Mouse (Mus musculus) myocyte (in vitro differentiated cells): Measurements from ENCODE around the gene Spin1. TPM values are rescaled to one million over a fixed set of nuclear protein-coding genes. Genes with fewer than 3 reads are reported as not detected.

Experiments used
- H3K27me3 ChIP-seq: one replicate; pipeline ENCODE4 v1.6.1; 2011; ENCODE audit not compliant: control insufficient read depth, insufficient read depth, insufficient read length
- H3K36me3 ChIP-seq: one replicate; pipeline ENCODE4 v1.6.1; 2011; ENCODE audit not compliant: control insufficient read depth, insufficient read depth
- H3K4me2 ChIP-seq: one replicate; pipeline ENCODE4 v1.6.1; 2011; ENCODE audit warnings: low read depth, control low read depth
- H3K4me3 ChIP-seq: one replicate; pipeline ENCODE4 v1.5.1; 2011; ENCODE audit warnings: mild to moderate bottlenecking, control low read depth, moderate library complexity
- H3K79me2 ChIP-seq: one replicate; pipeline ENCODE4 v1.6.1; 2011; ENCODE audit not compliant: control insufficient read depth, insufficient read depth
- H3ac ChIP-seq: one replicate; pipeline ENCODE4 v1.6.1; 2011; ENCODE audit not compliant: control insufficient read depth, insufficient read length
- CEBPB ChIP-seq: IDR thresholded peaks from 2 replicates; pipeline ENCODE4 v1.6.1; 2011; ENCODE audit warnings: mild to moderate bottlenecking, moderate library complexity; ENCODE audit not compliant: poor library complexity, insufficient read depth, severe bottlenecking
- E2F4 ChIP-seq: IDR thresholded peaks from one replicate; pipeline ENCODE4 v1.6.1; 2011; ENCODE audit warnings: mild to moderate bottlenecking, control low read depth, moderate library complexity; ENCODE audit not compliant: insufficient read depth
- MAX ChIP-seq: IDR thresholded peaks from one replicate; pipeline ENCODE4 v1.6.1; 2011; ENCODE audit warnings: low read depth, mild to moderate bottlenecking, control low read depth
- MYOD1 ChIP-seq, 3 experiments: IDR thresholded peaks; one replicate each; pipeline ENCODE4 v1.6.1; 2011; ENCODE audit warnings: control low read depth in 2 of 3, low read depth in 2 of 3, mild to moderate bottlenecking in 2 of 3, moderate library complexity in 1 of 3; ENCODE audit not compliant: insufficient read length in 2 of 3, control insufficient read depth in 1 of 3
- MYOG ChIP-seq, 3 experiments: IDR thresholded peaks; one replicate each; pipeline ENCODE4 v1.6.1; 2011; ENCODE audit warnings: control low read depth in 2 of 3, low read depth in 2 of 3, mild to moderate bottlenecking in 2 of 3; ENCODE audit not compliant: insufficient read length in 2 of 3, control insufficient read depth in 1 of 3, insufficient read depth in 1 of 3
- POLR2A ChIP-seq: IDR thresholded peaks from one replicate; pipeline ENCODE4 v1.6.1; 2011; ENCODE audit warnings: low read depth, mild to moderate bottlenecking, control low read depth, moderate library complexity; ENCODE audit not compliant: insufficient read length
- POLR2AphosphoS2 ChIP-seq: IDR thresholded peaks from one replicate; pipeline ENCODE4 v1.6.1; 2011; ENCODE audit warnings: low read depth, control low read depth; ENCODE audit not compliant: insufficient read length
- REST ChIP-seq: IDR thresholded peaks from one replicate; pipeline ENCODE4 v1.6.1; 2011; ENCODE audit warnings: mild to moderate bottlenecking, control low read depth, moderate library complexity; ENCODE audit not compliant: insufficient read depth, insufficient read length
- SRF ChIP-seq: IDR thresholded peaks from one replicate; pipeline ENCODE4 v1.6.1; 2011; ENCODE audit warnings: low read depth; ENCODE audit not compliant: control insufficient read depth, insufficient read length
- TCF12 ChIP-seq: IDR thresholded peaks from one replicate; pipeline ENCODE4 v1.6.1; 2011; ENCODE audit warnings: mild to moderate bottlenecking, control low read depth; ENCODE audit not compliant: poor library complexity, insufficient read depth, severe bottlenecking
- TCF3 ChIP-seq: IDR thresholded peaks from one replicate; pipeline ENCODE4 v1.6.1; 2011; ENCODE audit warnings: low read depth, control low read depth; ENCODE audit not compliant: insufficient read length
- USF1 ChIP-seq: IDR thresholded peaks from one replicate; pipeline ENCODE4 v1.6.1; 2011; ENCODE audit warnings: low read depth, mild to moderate bottlenecking, control low read depth, moderate library complexity
- polyA plus RNA-seq: library from polyadenylated mRNA; unstranded; fragments of >200 nt; fragmentation: generic; extraction: Trizol; gene quantifications from one replicate; pipeline ENCODE4 v1.2.1, GENCODE M21; 2012; ENCODE audit warnings: missing spikeins

The Spin1 gene
- polyA plus RNA-seq, 1 experiment: 18.3 TPM

DNA sequence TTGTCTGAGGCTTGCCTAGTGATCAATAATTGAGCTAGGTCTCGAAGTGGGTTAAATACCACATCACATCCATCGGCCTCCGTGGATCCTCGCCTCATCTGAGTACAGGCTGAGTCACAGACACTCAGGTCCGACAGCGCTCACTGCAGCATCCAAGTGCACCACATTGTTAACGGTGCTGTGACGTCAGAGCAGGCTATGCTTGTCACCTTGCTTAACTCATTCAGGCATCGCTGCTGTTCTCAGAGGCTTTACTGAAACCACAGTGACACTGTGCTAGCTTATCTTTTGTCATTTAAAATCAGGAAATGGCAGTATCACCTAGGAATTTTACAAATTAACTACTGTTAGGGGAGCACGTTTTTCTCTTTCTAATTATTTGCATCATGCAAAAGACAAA, 30.5 kb downstream of the Spin1 start:
- TF ChIP-seq MAX: no peak
- no peak for TF ChIP-seq TCF12
- TF ChIP-seq MYOG (IDR thresholded peaks at IDR 0.05; ENCODE audit: control insufficient read depth in 1 of 3, insufficient read depth in 1 of 3, insufficient read length in 2 of 3, low read depth in 2 of 3): no peak
- no peak for TF ChIP-seq MYOD1 (IDR thresholded peaks at IDR 0.05; ENCODE audit: control insufficient read depth in 1 of 3, insufficient read length in 2 of 3, low read depth in 2 of 3)
- TF ChIP-seq CEBPB: no peak
- Histone ChIP-seq H3ac (no peak overlapping the region), H3K36me3 (peaks cover 10% of the 10 kb centered on the region), H3K4me2 (no peak overlapping the region), H3K4me3 (no peak overlapping the region), H3K79me2 (peaks cover 28% of the 10 kb centered on the region), H3K27me3 (no peaks in the 10 kb centered on the region)

DNA sequence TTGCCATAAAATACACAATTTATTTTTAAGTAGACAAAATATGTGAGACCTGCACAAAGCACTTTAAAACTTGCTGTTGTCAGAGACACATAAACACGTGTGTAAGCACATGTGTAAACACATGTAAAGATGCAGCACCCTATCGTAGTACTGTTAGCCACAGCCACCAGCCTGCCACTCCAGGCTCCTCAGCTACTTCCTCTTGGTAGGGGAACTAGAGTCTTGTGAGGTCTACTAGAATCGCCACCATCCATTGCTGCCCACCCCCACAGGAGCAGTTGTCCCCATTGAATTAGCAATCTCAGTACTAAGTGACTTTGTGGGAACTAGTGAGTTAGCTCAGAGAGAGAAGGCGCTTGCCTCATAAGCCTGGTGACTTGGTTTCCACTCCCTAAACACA, 35.6 kb downstream of the Spin1 start:
- H3K36me3 ChIP-seq: peaks cover 20% of the 10 kb centered on the region
- H3K4me3 ChIP-seq: no peak overlapping the region
- no peak overlapping the region for H3K4me2 ChIP-seq
- H3K27me3 ChIP-seq: no peaks in the 10 kb centered on the region
- H3ac ChIP-seq: no peak overlapping the region
- peaks cover 6% of the 10 kb centered on the region for H3K79me2 ChIP-seq
- TF ChIP-seq MYOG (IDR thresholded peaks at IDR 0.05; ENCODE audit: control insufficient read depth in 1 of 3, insufficient read depth in 1 of 3, insufficient read length in 2 of 3, low read depth in 2 of 3) (no peak), MAX (no peak), POLR2AphosphoS2 (no peak), CEBPB (no peak), TCF3 (no peak), E2F4 (no peak), USF1 (no peak), SRF (no peak), REST (no peak), POLR2A (no peak), MYOD1 (IDR thresholded peaks at IDR 0.05; ENCODE audit: control insufficient read depth in 1 of 3, insufficient read length in 2 of 3, low read depth in 2 of 3) (no peak), TCF12 (no peak)

DNA sequence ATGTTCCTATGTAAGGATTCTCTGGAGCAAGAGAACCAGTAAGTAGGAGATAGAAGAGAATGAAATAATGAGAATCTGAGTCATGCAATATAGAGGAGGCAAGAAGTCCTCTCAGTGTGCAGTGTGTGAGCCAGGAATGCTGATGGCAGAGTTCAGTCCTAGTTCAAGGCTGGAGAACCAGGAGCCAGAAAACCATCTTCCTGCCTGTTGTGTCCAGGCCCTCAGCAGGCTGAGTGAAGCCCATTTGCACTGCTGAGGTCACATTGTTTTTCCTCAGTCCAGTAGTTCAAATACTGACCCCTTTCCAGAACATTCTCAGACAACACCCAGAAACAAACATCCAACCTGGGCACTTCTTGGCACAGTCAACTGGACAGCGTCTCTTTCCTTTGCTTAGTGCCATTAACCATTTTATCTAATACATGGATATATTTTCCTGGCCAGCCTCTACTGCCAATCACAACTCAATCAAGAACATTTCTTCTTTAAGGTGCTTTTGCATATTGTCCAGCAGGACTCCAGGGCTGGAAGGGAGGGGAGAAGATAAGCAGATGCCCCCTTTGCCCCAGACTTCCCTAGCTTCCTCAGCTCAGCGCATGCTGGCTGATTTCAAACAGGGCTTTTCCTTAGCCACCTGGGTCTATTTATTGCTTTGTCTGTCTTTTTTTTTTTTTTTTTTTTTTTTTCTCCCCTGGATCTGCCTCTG, 36.5 kb downstream of the Spin1 start:
- H3ac ChIP-seq: no peak overlapping the region
- H3K4me2 ChIP-seq: no peak overlapping the region
- TF ChIP-seq E2F4 (no peak), TCF12 (no peak), SRF (no peak), TCF3 (no peak), CEBPB (no peak), MYOD1 (IDR thresholded peaks at IDR 0.05; ENCODE audit: control insufficient read depth in 1 of 3, insufficient read length in 2 of 3, low read depth in 2 of 3) (no peak), USF1 (no peak), REST (no peak), MYOG (IDR thresholded peaks at IDR 0.05; ENCODE audit: control insufficient read depth in 1 of 3, insufficient read depth in 1 of 3, insufficient read length in 2 of 3, low read depth in 2 of 3) (no peak), POLR2A (no peak), POLR2AphosphoS2 (no peak), MAX (no peak)
- peaks cover 6% of the 10 kb centered on the region for H3K79me2 ChIP-seq
- H3K27me3 ChIP-seq: no peaks in the 10 kb centered on the region
- peaks cover 20% of the 10 kb centered on the region for H3K36me3 ChIP-seq
- H3K4me3 ChIP-seq: no peak overlapping the region

DNA sequence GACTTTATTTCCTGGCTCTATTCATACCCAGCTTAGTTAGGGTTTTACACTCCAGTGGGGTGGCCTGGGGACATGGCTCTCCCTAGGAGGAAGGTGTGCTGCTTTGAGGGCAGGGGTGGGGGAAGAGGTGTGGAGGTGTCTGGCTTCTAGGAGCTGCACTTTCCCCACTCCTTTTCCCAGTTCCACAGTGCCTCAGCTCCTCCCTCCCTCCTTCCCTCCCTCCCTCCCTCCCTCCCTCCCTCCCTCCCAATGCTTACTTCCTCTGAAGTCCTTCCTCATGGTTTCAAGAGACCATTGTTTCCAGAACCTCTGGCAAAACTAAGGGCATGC, 37.0 kb downstream of the Spin1 start:
- Histone ChIP-seq H3ac (no peak overlapping the region), H3K36me3 (peaks cover 24% of the 10 kb centered on the region), H3K4me3 (no peak overlapping the region), H3K27me3 (no peaks in the 10 kb centered on the region), H3K4me2 (no peak overlapping the region), H3K79me2 (peaks cover 6% of the 10 kb centered on the region)
- TF ChIP-seq MYOG (IDR thresholded peaks at IDR 0.05; ENCODE audit: control insufficient read depth in 1 of 3, insufficient read depth in 1 of 3, insufficient read length in 2 of 3, low read depth in 2 of 3) (no peak), TCF3 (no peak), REST (no peak), POLR2AphosphoS2 (no peak), MYOD1 (IDR thresholded peaks at IDR 0.05; ENCODE audit: control insufficient read depth in 1 of 3, insufficient read length in 2 of 3, low read depth in 2 of 3) (no peak), E2F4 (no peak), USF1 (no peak), MAX (no peak), TCF12 (no peak), POLR2A (no peak), SRF (no peak), CEBPB (no peak)
